Mouse (Mus musculus) neural tube, embryonic 14.5 days (tissue): ENCODE measurements around the gene Calml3. TPM values are rescaled to one million over a fixed set of nuclear protein-coding genes. Genes with fewer than 3 reads are reported as not detected.

Experiments
- ATAC-seq: fragments of 200-750 bp; cut with Nextera tagmentation; 2 replicates; pipeline ENCODE4 v1.8.0; 2017; ENCODE audit warnings: low read depth, mild to moderate bottlenecking, moderate TSS enrichment, moderate library complexity
- H3K27ac ChIP-seq: fragments of 300-500 bp; sonication (generic); 2 replicates; pipeline ENCODE4 v1.5.1; 2014; ENCODE audit warnings: low read depth, mild to moderate bottlenecking, control low read depth, low read length, moderate library complexity, mixed read lengths
- H3K27me3 ChIP-seq: fragments of 300-500 bp; sonication (generic); 2 replicates; pipeline ENCODE4 v1.6.1; 2014; ENCODE audit warnings: low read length; ENCODE audit not compliant: control insufficient read depth, insufficient read depth
- H3K36me3 ChIP-seq: fragments of 300-500 bp; sonication (generic); 2 replicates; pipeline ENCODE4 v1.6.1; 2014; ENCODE audit warnings: low read length, mixed read lengths; ENCODE audit not compliant: control insufficient read depth, insufficient read depth
- H3K4me1 ChIP-seq: fragments of 300-500 bp; sonication (generic); 2 replicates; pipeline ENCODE4 v1.6.1; 2014; ENCODE audit warnings: low read length; ENCODE audit not compliant: control insufficient read depth, insufficient read depth
- H3K4me2 ChIP-seq: fragments of 300-500 bp; sonication (generic); 2 replicates; pipeline ENCODE4 v1.6.1; 2014; ENCODE audit warnings: mild to moderate bottlenecking, low read depth, low read length, control low read depth
- H3K4me3 ChIP-seq: fragments of 300-500 bp; sonication (generic); 2 replicates; pipeline ENCODE4 v1.5.1; 2014; ENCODE audit warnings: low read depth, low read length, control low read depth, mixed read lengths
- H3K9ac ChIP-seq: fragments of 300-500 bp; sonication (generic); replicated peaks from 2 replicates; pipeline ENCODE4 v1.6.1; 2014; ENCODE audit warnings: low read depth, mild to moderate bottlenecking, control low read depth, low read length, mixed read lengths
- H3K9me3 ChIP-seq: fragments of 300-500 bp; sonication (generic); 2 replicates; pipeline ENCODE4 v1.6.1; 2016; ENCODE audit warnings: low read length; ENCODE audit not compliant: control insufficient read depth
- WGBS: fragments of 180-500 bp; shearing (Covaris S2); extraction: QIAGEN DNeasy Blood & Tissue Kit; methylation state at CpG from one replicate; pipeline ENCODE4 v1.1.7; 2014; 5-methylcytosine and 5-hydroxymethylcytosine counted together
- polyA plus RNA-seq: library from polyadenylated mRNA; unstranded; fragments of >200 nt; fragmentation: Nextera tagmentation; extraction: Ambion mirVana; gene quantifications from 2 replicates; pipeline ENCODE4 v1.2.1, GENCODE M21; 2014

Calml3 gene
- polyA plus RNA-seq, 1 experiment from 2014 or later, result not detected

GRCm38 (mm10) chr13:3761131-3761530 is 43.0 kb downstream of the Calml3 start:
- H3K9ac ChIP-seq, result no peak overlapping the region

GRCm38 (mm10) chr13:3758347-3758746 is 45.8 kb downstream of the Calml3 start:
- no peak overlapping the region for H3K27ac ChIP-seq
- H3K4me3 ChIP-seq, result no peak overlapping the region
- no peak for ATAC-seq
- no peaks in the 10 kb centered on the region for H3K4me1 ChIP-seq
- H3K9ac ChIP-seq, result no peak overlapping the region
- no peaks in the 10 kb centered on the region for H3K36me3 ChIP-seq
- no peaks in the 10 kb centered on the region for H3K9me3 ChIP-seq
- WGBS, result 93% methylated on average over 2 of the region's 2 CpGs
- H3K4me2 ChIP-seq, result no peak overlapping the region
- no peaks in the 10 kb centered on the region for H3K27me3 ChIP-seq

More at GRCm38 (mm10) chr13:3761131-3761530, 43.0 kb downstream of the Calml3 start:
- Histone ChIP-seq H3K9me3 (no peaks in the 10 kb centered on the region), H3K4me1 (no peaks in the 10 kb centered on the region), H3K4me2 (no peak overlapping the region), H3K4me3 (no peak overlapping the region), H3K27ac (no peak overlapping the region), H3K27me3 (no peaks in the 10 kb centered on the region), H3K36me3 (no peaks in the 10 kb centered on the region)
- no peak for ATAC-seq
- WGBS, result 85% methylated on average over 4 of the region's 4 CpGs

- ATAC-seq, result no peak
- WGBS, result 92% methylated on average over 2 of the region's 2 CpGs
- Histone ChIP-seq H3K4me1 (no peaks in the 10 kb centered on the region), H3K27ac (no peak overlapping the region), H3K4me3 (no peak overlapping the region), H3K9me3 (no peaks in the 10 kb centered on the region), H3K27me3 (no peaks in the 10 kb centered on the region), H3K4me2 (no peak overlapping the region), H3K9ac (no peak overlapping the region), H3K36me3 (no peaks in the 10 kb centered on the region)
Observed at GRCm38 (mm10) chr13:3753291-3753690, 50.8 kb downstream of the Calml3 start.

Other genes with a start within 250 kb of the Calml3 start
- gene Fam208b, start 193.2 kb downstream of the Calml3 start, polyA plus RNA-seq, result 24.9 and 27.0 TPM in 2 replicates
- 16.6 and 16.9 TPM in 2 replicates for gene Asb13, start 170.3 kb downstream of the Calml3 start, polyA plus RNA-seq
- gene Calm4, start 33.4 kb upstream of the Calml3 start, polyA plus RNA-seq, result not detected in 2 replicates
- not detected in 2 replicates for gene Calm5, start 49.9 kb upstream of the Calml3 start, polyA plus RNA-seq
- 7.3 and 13.2 TPM in 2 replicates for gene Net1, start 113.9 kb upstream of the Calml3 start, polyA plus RNA-seq
- gene Tubal3, start 114.0 kb upstream of the Calml3 start, polyA plus RNA-seq, result not detected in 2 replicates
- gene Ucn3, start 141.0 kb upstream of the Calml3 start, polyA plus RNA-seq, result not detected in 2 replicates
- gene Akr1c14, start 244.7 kb upstream of the Calml3 start, polyA plus RNA-seq, result 0.37 and 0.62 TPM in 2 replicates